Mouse (Mus musculus) CH12.LX (cell line): Measurements from ENCODE around the gene Eef2kmt. TPM values are rescaled to one million over a fixed set of nuclear protein-coding genes. Genes with fewer than 3 reads are reported as not detected.
A peak's percentile ranks its signal among the peaks of the same experiment; 100 is the strongest.

Experiments used
- DNase-seq: peaks from one replicate; pipeline ENCODE4 v3.0.0-alpha.2; 2013; ENCODE audit errors: extremely low read depth
- H3K27ac ChIP-seq: 2 replicates; pipeline ENCODE4 v1.5.1; 2012; ENCODE audit warnings: low read depth, mild to moderate bottlenecking, control low read depth, moderate library complexity; ENCODE audit not compliant: insufficient read depth
- H3K27me3 ChIP-seq: replicated peaks from 2 replicates; pipeline ENCODE3; 2012; ENCODE audit warnings: inconsistent platforms
- H3K36me3 ChIP-seq, 2 experiments: replicated peaks in 1 of 2; 2 replicates each; pipeline versions ENCODE3 to v1.6.1; 2012; ENCODE audit warnings: inconsistent platforms in 1 of 2, low read length in 1 of 2, mild to moderate bottlenecking in 1 of 2, mixed read lengths in 1 of 2, moderate library complexity in 1 of 2; ENCODE audit not compliant: control insufficient read depth in 1 of 2, insufficient read depth in 1 of 2
- H3K4me1 ChIP-seq, 2 experiments: 2 replicates each; pipeline ENCODE4 v1.6.1; 2012; ENCODE audit warnings: inconsistent platforms in 1 of 2, moderate library complexity in 1 of 2; ENCODE audit not compliant: insufficient read depth in 2 of 2, control insufficient read depth in 1 of 2
- H3K4me2 ChIP-seq: 2 replicates; pipeline ENCODE4 v1.6.1; 2012; ENCODE audit warnings: low read depth, mild to moderate bottlenecking, control low read depth; ENCODE audit not compliant: poor library complexity, insufficient read depth, severe bottlenecking
- H3K4me3 ChIP-seq, 3 experiments: fragments of 150-350 bp in 1 of 3; sonication (generic) in 1 of 3; replicated peaks in 1 of 3; 2 replicates each; pipeline versions ENCODE3 to v1.5.1; 2011 to 2012; ENCODE audit warnings: low read depth in 2 of 3, low read length in 2 of 3, mild to moderate bottlenecking in 2 of 3, moderate library complexity in 2 of 3, control low read depth in 1 of 3, improper control_type of control experiment in 1 of 3, inconsistent platforms in 1 of 3, mixed read lengths in 1 of 3; ENCODE audit not compliant: poor library complexity in 1 of 3
- H3K79me2 ChIP-seq: replicated peaks from 2 replicates; pipeline ENCODE4 v1.6.1; 2012; ENCODE audit warnings: mild to moderate bottlenecking, moderate library complexity; ENCODE audit not compliant: control insufficient read depth, poor library complexity, insufficient read depth, severe bottlenecking; ENCODE audit errors: extremely low read depth
- H3K9ac ChIP-seq: 2 replicates; pipeline ENCODE4 v1.6.1; 2012; ENCODE audit warnings: low read depth, mild to moderate bottlenecking, control low read depth, moderate library complexity; ENCODE audit not compliant: insufficient read depth
- H3K9me3 ChIP-seq: replicated peaks from 2 replicates; pipeline ENCODE3; 2012; ENCODE audit warnings: low read length, inconsistent platforms, mixed read lengths
- BHLHE40 ChIP-seq: IDR thresholded peaks from 2 replicates; pipeline ENCODE4 v1.6.1; 2011; ENCODE audit warnings: mild to moderate bottlenecking, low read depth, low read length, improper control_type of control experiment
- CHD1 ChIP-seq: IDR thresholded peaks from 2 replicates; pipeline ENCODE4 v1.6.1; 2012; ENCODE audit warnings: low read depth, low read length, improper control_type of control experiment, inconsistent platforms
- CHD2 ChIP-seq: IDR thresholded peaks from 2 replicates; pipeline ENCODE4 v1.6.1; 2011; ENCODE audit warnings: low read length, improper control_type of control experiment
- CTCF ChIP-seq, 2 experiments: IDR thresholded peaks in 1 of 2; conservative IDR thresholded peaks in 1 of 2; 2 replicates each; pipeline ENCODE4 v1.5.1; 2011 to 2012; ENCODE audit warnings: low read depth in 2 of 2, low read length in 2 of 2, improper control_type of control experiment in 1 of 2, inconsistent platforms in 1 of 2, mild to moderate bottlenecking in 1 of 2, moderate library complexity in 1 of 2
- E2F4 ChIP-seq: IDR thresholded peaks from 2 replicates; pipeline ENCODE4 v1.6.1; 2011; ENCODE audit warnings: low read depth, low read length, improper control_type of control experiment; ENCODE audit not compliant: insufficient replicate concordance
- ELF1 ChIP-seq: IDR thresholded peaks from 2 replicates; pipeline ENCODE4 v1.6.1; 2014; ENCODE audit warnings: low read depth, mild to moderate bottlenecking, inconsistent platforms, low read length, improper control_type of control experiment
- EP300 ChIP-seq: IDR thresholded peaks from 2 replicates; pipeline ENCODE4 v1.6.1; 2011; ENCODE audit warnings: low read length, improper control_type of control experiment
- ETS1 ChIP-seq: conservative IDR thresholded peaks from 2 replicates; pipeline ENCODE4 v1.6.1; 2012; ENCODE audit warnings: low read depth, mild to moderate bottlenecking, inconsistent platforms, low read length, improper control_type of control experiment, moderate library complexity
- GABPA ChIP-seq: IDR thresholded peaks from 2 replicates; pipeline ENCODE4 v1.6.1; 2012; ENCODE audit warnings: low read depth, low read length, improper control_type of control experiment, inconsistent platforms; ENCODE audit not compliant: insufficient replicate concordance
- HCFC1 ChIP-seq: IDR thresholded peaks from 2 replicates; pipeline ENCODE4 v1.6.1; 2012; ENCODE audit warnings: low read depth, mild to moderate bottlenecking, inconsistent platforms, low read length, improper control_type of control experiment
- IRF4 ChIP-seq: IDR thresholded peaks from 2 replicates; pipeline ENCODE4 v1.6.1; 2014; ENCODE audit warnings: low read depth, mild to moderate bottlenecking, inconsistent platforms, low read length, improper control_type of control experiment
- JUN ChIP-seq: IDR thresholded peaks from 2 replicates; pipeline ENCODE4 v1.6.1; 2011; ENCODE audit warnings: low read depth, mild to moderate bottlenecking, low read length, improper control_type of control experiment, moderate library complexity; ENCODE audit not compliant: insufficient read depth
- JUND ChIP-seq: conservative IDR thresholded peaks from 2 replicates; pipeline ENCODE4 v1.6.1; 2011; ENCODE audit warnings: low read depth, low read length, improper control_type of control experiment
- KAT2A ChIP-seq: IDR thresholded peaks from 2 replicates; pipeline ENCODE4 v1.6.1; 2012; ENCODE audit warnings: low read length, improper control_type of control experiment, inconsistent platforms; ENCODE audit not compliant: insufficient replicate concordance
- MAFK ChIP-seq: IDR thresholded peaks from 2 replicates; pipeline ENCODE4 v1.6.1; 2011; ENCODE audit warnings: low read length, improper control_type of control experiment; ENCODE audit not compliant: insufficient replicate concordance
- MAX ChIP-seq: IDR thresholded peaks from 2 replicates; pipeline ENCODE4 v1.6.1; 2011; ENCODE audit warnings: low read length, improper control_type of control experiment
- MAZ ChIP-seq: IDR thresholded peaks from 2 replicates; pipeline ENCODE4 v1.6.1; 2012; ENCODE audit warnings: low read depth, mild to moderate bottlenecking, inconsistent platforms, low read length, improper control_type of control experiment, moderate library complexity
- MEF2A ChIP-seq: IDR thresholded peaks from 2 replicates; pipeline ENCODE4 v1.6.1; 2014; ENCODE audit warnings: low read depth, mild to moderate bottlenecking, inconsistent platforms, low read length, improper control_type of control experiment, borderline replicate concordance
- MXI1 ChIP-seq: IDR thresholded peaks from 2 replicates; pipeline ENCODE4 v1.6.1; 2011; ENCODE audit warnings: mild to moderate bottlenecking, low read depth, low read length, improper control_type of control experiment
- MYC ChIP-seq: IDR thresholded peaks from 2 replicates; pipeline ENCODE4 v1.6.1; 2011; ENCODE audit warnings: low read depth, mild to moderate bottlenecking, improper control_type of control experiment, low read length
- NELFE ChIP-seq: IDR thresholded peaks from 2 replicates; pipeline ENCODE4 v1.6.1; 2011; ENCODE audit warnings: low read depth, low read length, improper control_type of control experiment
- NRF1 ChIP-seq: IDR thresholded peaks from 2 replicates; pipeline ENCODE4 v1.6.1; 2014; ENCODE audit warnings: low read depth, mild to moderate bottlenecking, inconsistent platforms, low read length, improper control_type of control experiment, moderate library complexity
- PAX5 ChIP-seq: IDR thresholded peaks from 2 replicates; pipeline ENCODE4 v1.6.1; 2012; ENCODE audit warnings: low read length, inconsistent platforms, mixed read lengths
- POLR2A ChIP-seq: IDR thresholded peaks from 2 replicates; pipeline ENCODE4 v1.6.1; 2011; ENCODE audit warnings: low read depth, mild to moderate bottlenecking, improper control_type of control experiment, low read length
- POLR2AphosphoS2 ChIP-seq: IDR thresholded peaks from 2 replicates; pipeline ENCODE4 v1.6.1; 2011; ENCODE audit warnings: low read depth, low read length, improper control_type of control experiment
- RAD21 ChIP-seq: IDR thresholded peaks from 2 replicates; pipeline ENCODE4 v1.6.1; 2011; ENCODE audit warnings: low read depth, mild to moderate bottlenecking, low read length, improper control_type of control experiment, moderate library complexity
- RCOR1 ChIP-seq: conservative IDR thresholded peaks from 2 replicates; pipeline ENCODE4 v1.6.1; 2012; ENCODE audit warnings: low read depth, mild to moderate bottlenecking, inconsistent platforms, low read length, improper control_type of control experiment
- SIN3A ChIP-seq: IDR thresholded peaks from 2 replicates; pipeline ENCODE4 v1.6.1; 2012; ENCODE audit warnings: low read length, improper control_type of control experiment, inconsistent platforms
- SMC3 ChIP-seq: IDR thresholded peaks from 2 replicates; pipeline ENCODE4 v1.6.1; 2011; ENCODE audit warnings: low read depth, low read length, improper control_type of control experiment
- TBP ChIP-seq: conservative IDR thresholded peaks from 2 replicates; pipeline ENCODE4 v1.6.1; 2011; ENCODE audit warnings: low read depth, low read length, improper control_type of control experiment
- TCF12 ChIP-seq: IDR thresholded peaks from 2 replicates; pipeline ENCODE4 v1.6.1; 2014; ENCODE audit warnings: low read depth, mild to moderate bottlenecking, inconsistent platforms, low read length, improper control_type of control experiment
- UBTF ChIP-seq: IDR thresholded peaks from 2 replicates; pipeline ENCODE4 v1.6.1; 2012; ENCODE audit warnings: low read depth, mild to moderate bottlenecking, inconsistent platforms, low read length, improper control_type of control experiment, moderate library complexity
- USF1 ChIP-seq: IDR thresholded peaks from 2 replicates; pipeline ENCODE4 v1.6.1; 2014; ENCODE audit warnings: low read depth, mild to moderate bottlenecking, inconsistent platforms, low read length, improper control_type of control experiment
- USF2 ChIP-seq: conservative IDR thresholded peaks from 2 replicates; pipeline ENCODE4 v1.6.1; 2011; ENCODE audit warnings: low read depth, low read length, improper control_type of control experiment
- ZC3H11A ChIP-seq: IDR thresholded peaks from 2 replicates; pipeline ENCODE4 v1.6.1; 2012; ENCODE audit warnings: low read depth, mild to moderate bottlenecking, inconsistent platforms, low read length, improper control_type of control experiment
- ZKSCAN1 ChIP-seq: IDR thresholded peaks from 2 replicates; pipeline ENCODE4 v1.6.1; 2012; ENCODE audit warnings: low read depth, inconsistent platforms, low read length, improper control_type of control experiment, borderline replicate concordance
- ZMIZ1 ChIP-seq: IDR thresholded peaks from 2 replicates; pipeline ENCODE4 v1.6.1; 2012; ENCODE audit warnings: low read depth, mild to moderate bottlenecking, inconsistent platforms, low read length, improper control_type of control experiment
- ZNF384 ChIP-seq: IDR thresholded peaks from 2 replicates; pipeline ENCODE4 v1.6.1; 2012; ENCODE audit warnings: low read depth, low read length, improper control_type of control experiment, inconsistent platforms
- dilution Hi-C: fragments of 300-500 bp; cut with MboI; formaldehyde crosslinking; loops from 2 replicates; pipeline ENCODE4 v1.14.3; 2020; ENCODE audit warnings: low sequenced_read_pairs; ENCODE audit not compliant: extremely low pct_unique_long_range_greater_than_20kb, extremely low pct_ligation_motif_present
- in situ Hi-C: fragments of 300-500 bp; cut with MboI; formaldehyde crosslinking; loops from 3 replicates; pipeline ENCODE4 v1.14.3; 2019; ENCODE audit warnings: low sequenced_read_pairs, low pct_ligation_motif_present, low pct_unique_long_range_greater_than_20kb, mixed read lengths
- polyA plus RNA-seq: library from polyadenylated mRNA; unstranded; fragments of >175 nt; gene quantifications from 2 replicates; pipeline ENCODE4 v1.2.1, GENCODE M21; 2012; ENCODE audit warnings: low read depth; ENCODE audit not compliant: insufficient read length
- total RNA-seq, 2 experiments: library from RNA; depleted of rRNA; stranded (reverse); fragments of 300-350 nt in 1 of 2; fragments of >200 nt in 1 of 2; gene quantifications; 2 replicates each; pipeline ENCODE4 v1.2.3; 2012 to 2014

Eef2kmt gene
- total and polyA plus RNA-seq, 3 experiments: 38.5 to 41.6 (median 39.8) TPM

- Histone ChIP-seq H3K9me3 (peaks cover 11% of the 10 kb centered on the region), H3K36me3 (peaks cover 15 to 34% of the 10 kb centered on the region in 2 experiments), H3K79me2 (peaks cover 15% of the 10 kb centered on the region; the same call in 1 of the 2 replicates), H3K4me1 (peaks cover 6 to 24% of the 10 kb centered on the region in 2 experiments; a peak in 3 of 4 replicates), H3K4me3 (peak within 1 kb of the TSS; percentile 81 to 92 (median 84)), H3K9ac (peak within 1 kb of the TSS; percentile 64), H3K27ac (peak within 1 kb of the TSS; percentile 22; the same call in 1 of the 2 replicates), H3K4me2 (peak within 1 kb of the TSS; percentile 85), H3K27me3 (peaks cover 4% of the 10 kb centered on the region)
- in situ Hi-C loops: no loop called here
- dilution Hi-C loops: no loop called here
- TF ChIP-seq ZKSCAN1 (no peak), MYC (peak; percentile 88), USF2 (peak; percentile 91), ZMIZ1 (peak; percentile 97), NRF1 (peak; percentile 91), MEF2A (0 out of 2 replicates have a peak, but pooled peaks have one; percentile 54), RAD21 (no peak), POLR2A (peak; percentile 100), GABPA (no peak), SMC3 (no peak), POLR2AphosphoS2 (peak; percentile 85; the same call in 1 of the 2 replicates), CHD2 (no peak), IRF4 (peak; percentile 47), MXI1 (peak; percentile 98), ZC3H11A (no peak), TBP (no peak), PAX5 (no peak), UBTF (no peak), USF1 (peak; percentile 96), E2F4 (no peak), ZNF384 (no peak), RCOR1 (no peak), EP300 (no peak), NELFE (peak; percentile 99), MAZ (no peak), JUN (no peak), ELF1 (peak; percentile 93), TCF12 (peak; percentile 97), SIN3A (peak; percentile 98), KAT2A (peak; percentile 63; the same call in 1 of the 2 replicates), CHD1 (no peak), ETS1 (peak; percentile 32), MAFK (no peak), MAX (peak; percentile 97), CTCF (conservative IDR thresholded peaks at IDR 0.05 in 1 of 2, IDR thresholded peaks at IDR 0.05 in 1 of 2; ENCODE audit: low read depth in 2 of 2, low read length in 2 of 2) (no peak), JUND (no peak), BHLHE40 (peak; percentile 99), HCFC1 (peak; percentile 81)
- DNase-seq: peak; percentile 99
These were observed 22.1 kb downstream of the Eef2kmt start, which contains the start of gene Alg1 for GRCm38 (mm10) chr16:5233418-5234313. Gene Alg1 (plus strand): TSS chr16:5233621.
